ENCODE assay signal across 9 mouse cellular contexts in genomic region chr3:65319248-65320008, GRCm38 (mm10).
DNase-seq lines count a peak whose midpoint lies in the region; ATAC-seq and TF ChIP-seq lines count a peak whose summit lies in the region.
"Had no signal": no experiment of that assay in that cellular context is flagged by ENCODE, and none has a peak within 500 bp of the region (broad histone marks: within the 10 kb centered on the region; RNA-seq: fewer than 3 reads in every experiment).

No protein-coding gene starts in this region.

- no peaks in the 10 kb centered on the region for H3K4me1 ChIP-seq in forebrain, embryonic 14.5 days (ENCODE audit: control insufficient read depth, insufficient read depth, low read length)
- H3K4me1 ChIP-seq in forebrain, embryonic 10.5 days: no peaks in the 10 kb centered on the region
- H3K4me1 ChIP-seq in liver, postnatal 0 days (ENCODE audit: insufficient read depth): no peaks in the 10 kb centered on the region
- H3K4me1 ChIP-seq: liver, embryonic 15.5 days had no signal

- 73% methylated on average over 7 of the region's 7 CpGs for WGBS in forebrain, embryonic 14.5 days
- 70% methylated on average over 7 of the region's 7 CpGs for WGBS in forebrain, embryonic 10.5 days
- 52% methylated on average over 7 of the region's 7 CpGs for WGBS in liver, postnatal 0 days (ENCODE audit: insufficient replicate concordance)

- H3K9me3 ChIP-seq in forebrain, embryonic 14.5 days (replicated peaks; ENCODE audit: control insufficient read depth, low read length): no peaks in the 10 kb centered on the region
- H3K9me3 ChIP-seq in forebrain, embryonic 10.5 days: no peaks in the 10 kb centered on the region
- no peaks in the 10 kb centered on the region for H3K9me3 ChIP-seq in liver, postnatal 0 days (ENCODE audit: low read length)
- H3K9me3 ChIP-seq: liver, embryonic 15.5 days had no signal

- no peak overlapping the region for H3K27ac ChIP-seq in forebrain, embryonic 14.5 days (ENCODE audit: low read depth, low read length)
- H3K27ac ChIP-seq in forebrain, embryonic 10.5 days: no peak overlapping the region
- no peak overlapping the region for H3K27ac ChIP-seq in liver, postnatal 0 days (ENCODE audit: low read depth)
- H3K27ac ChIP-seq: liver, embryonic 15.5 days had no signal

- H3K27me3 ChIP-seq in forebrain, embryonic 14.5 days (replicated peaks; ENCODE audit: control insufficient read depth, insufficient read depth, low read length): no peaks in the 10 kb centered on the region
- no peaks in the 10 kb centered on the region for H3K27me3 ChIP-seq in forebrain, embryonic 10.5 days (ENCODE audit: poor library complexity, severe bottlenecking)
- no peaks in the 10 kb centered on the region for H3K27me3 ChIP-seq in liver, postnatal 0 days (ENCODE audit: insufficient read depth, low read length)
- H3K27me3 ChIP-seq: liver, embryonic 15.5 days had no signal

- H3K9ac ChIP-seq in forebrain, embryonic 14.5 days (ENCODE audit: low read length): no peak overlapping the region
- no peak overlapping the region for H3K9ac ChIP-seq in liver, postnatal 0 days (replicated peaks)
- H3K9ac ChIP-seq: liver, embryonic 15.5 days had no signal

- no peak overlapping the region for H3K4me2 ChIP-seq in forebrain, embryonic 14.5 days (ENCODE audit: low read length)
- H3K4me2 ChIP-seq in liver, postnatal 0 days (ENCODE audit: low read depth, low read length): no peak overlapping the region
- H3K4me2 ChIP-seq: liver, embryonic 15.5 days had no signal

- peak; percentile 24 for DNase-seq in forebrain, embryonic 14.5 days (ENCODE audit: low spot score)
- DNase-seq in forebrain, embryonic 10.5 days (ENCODE audit: extremely low spot score, low spot score): no peak
- no peak for DNase-seq in liver, postnatal 0 days
- no peak for DNase-seq in liver
- DNase-seq in thymus, postnatal 36 days: no peak
- DNase-seq in adrenal gland, postnatal 4 days (ENCODE audit: low spot score in 2 of 2): no peak

- no peak overlapping the region for H3K4me3 ChIP-seq in forebrain, embryonic 14.5 days (ENCODE audit: low read depth, low read length)
- H3K4me3 ChIP-seq in forebrain, embryonic 10.5 days: no peak overlapping the region
- H3K4me3 ChIP-seq in liver, postnatal 0 days (ENCODE audit: low read depth, low read length): no peak overlapping the region
- H3K4me3 ChIP-seq: liver, embryonic 15.5 days had no signal

- TF ChIP-seq CTCF in liver, postnatal 0 days (IDR thresholded peaks at IDR 0.05; ENCODE audit: low read depth): peak; percentile 51

- no peak for ATAC-seq in forebrain, embryonic 14.5 days
- ATAC-seq in liver, postnatal 0 days: no peak
- ATAC-seq in activated CD4-positive, CD25-positive, alpha-beta regulatory T cell, adult 4 months: peak; percentile 53
- ATAC-seq in megakaryocyte progenitor cell, adult 5-6 weeks (replicated peaks; ENCODE audit: poor library complexity): peak; percentile 87

- no peaks in the 10 kb centered on the region for H3K36me3 ChIP-seq in forebrain, embryonic 14.5 days (ENCODE audit: control insufficient read depth, insufficient read depth, low read length)
- no peaks in the 10 kb centered on the region for H3K36me3 ChIP-seq in forebrain, embryonic 10.5 days (replicated peaks)
- H3K36me3 ChIP-seq in liver, postnatal 0 days (replicated peaks; ENCODE audit: insufficient read depth, low read length): no peaks in the 10 kb centered on the region
- H3K36me3 ChIP-seq: liver, embryonic 15.5 days had no signal

- no peak for TF ChIP-seq EP300 in liver, postnatal 0 days (IDR thresholded peaks at IDR 0.05; ENCODE audit: low read depth)

Comparison
In these comparisons a context has a peak if more than half of its experiments do, and no peak if none do; other contexts are left out.
1. ATAC-seq: peak in activated CD4-positive, CD25-positive, alpha-beta regulatory T cell, adult 4 months (single experiment) and megakaryocyte progenitor cell, adult 5-6 weeks (single experiment); none in forebrain, embryonic 14.5 days (single experiment) and liver, postnatal 0 days (single experiment).